Mouse (Mus musculus): ENCODE data around the gene Olfm4.

Gene Olfm4

DNA sequence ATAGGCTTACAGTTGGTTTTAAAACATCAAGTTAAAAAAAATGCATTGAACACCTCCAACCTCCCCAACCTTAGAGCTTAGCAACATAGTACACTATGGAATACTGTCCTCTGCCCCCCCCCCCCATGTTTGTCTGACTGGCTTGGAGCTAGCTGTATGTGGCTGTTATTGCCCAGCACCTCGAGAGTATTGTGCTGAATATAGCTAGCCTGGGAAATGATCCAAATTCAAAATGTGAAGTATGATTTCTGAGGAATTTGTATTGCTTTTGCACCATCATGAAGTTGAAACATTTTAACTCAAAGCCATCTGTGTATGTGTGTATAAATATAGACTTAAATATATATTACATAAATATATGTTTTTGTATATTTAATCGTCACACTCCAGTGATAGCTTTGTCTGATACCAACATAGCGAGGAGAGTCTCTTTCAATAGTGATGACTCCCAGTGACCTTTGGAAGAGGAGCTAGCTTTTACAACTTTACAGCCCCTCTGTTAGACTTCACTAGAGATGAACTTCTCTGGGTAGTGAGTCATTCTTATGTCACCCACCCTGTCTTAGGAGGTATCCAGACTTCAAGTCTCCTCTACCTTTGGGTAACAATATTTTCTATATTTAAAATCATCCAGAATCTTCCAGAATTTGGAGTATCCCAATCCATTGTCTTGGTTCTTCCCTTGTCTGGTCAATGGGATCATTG, 45.6 kb downstream of the Olfm4 start:
- DNase-seq (ENCODE audit: low read depth, low spot score), result no peak

DNA sequence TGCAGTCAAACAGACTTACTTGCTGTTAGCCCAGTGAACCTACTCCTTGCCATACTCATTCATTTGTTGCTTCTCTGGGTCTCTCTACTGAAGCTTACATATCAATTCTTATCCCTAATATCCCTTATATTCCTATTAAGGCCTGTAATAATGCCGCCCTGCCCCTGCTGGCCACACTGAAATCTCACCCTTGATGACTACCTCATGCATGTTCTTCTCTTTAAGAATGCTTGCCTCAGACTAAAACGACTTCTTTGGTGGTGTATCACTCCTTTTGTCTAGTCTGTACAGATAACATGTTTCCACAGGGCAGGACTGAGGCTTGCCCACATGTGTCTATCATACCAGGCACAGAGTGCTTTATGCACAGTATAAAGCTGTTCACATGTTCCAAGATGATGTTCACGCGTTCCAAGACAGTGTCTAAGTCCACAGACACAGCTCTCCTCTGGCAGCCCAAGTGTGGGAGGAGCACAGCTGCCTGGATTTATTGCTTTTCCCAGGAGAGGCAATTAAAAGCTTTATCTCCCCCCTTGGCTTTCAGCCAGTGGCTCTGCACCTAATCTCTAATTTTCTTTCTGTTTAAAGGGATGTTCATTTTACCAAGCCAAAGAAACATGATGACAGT, 55.9 kb downstream of the Olfm4 start:
- DNase-seq (ENCODE audit: low read depth, low spot score), result no peak

DNA sequence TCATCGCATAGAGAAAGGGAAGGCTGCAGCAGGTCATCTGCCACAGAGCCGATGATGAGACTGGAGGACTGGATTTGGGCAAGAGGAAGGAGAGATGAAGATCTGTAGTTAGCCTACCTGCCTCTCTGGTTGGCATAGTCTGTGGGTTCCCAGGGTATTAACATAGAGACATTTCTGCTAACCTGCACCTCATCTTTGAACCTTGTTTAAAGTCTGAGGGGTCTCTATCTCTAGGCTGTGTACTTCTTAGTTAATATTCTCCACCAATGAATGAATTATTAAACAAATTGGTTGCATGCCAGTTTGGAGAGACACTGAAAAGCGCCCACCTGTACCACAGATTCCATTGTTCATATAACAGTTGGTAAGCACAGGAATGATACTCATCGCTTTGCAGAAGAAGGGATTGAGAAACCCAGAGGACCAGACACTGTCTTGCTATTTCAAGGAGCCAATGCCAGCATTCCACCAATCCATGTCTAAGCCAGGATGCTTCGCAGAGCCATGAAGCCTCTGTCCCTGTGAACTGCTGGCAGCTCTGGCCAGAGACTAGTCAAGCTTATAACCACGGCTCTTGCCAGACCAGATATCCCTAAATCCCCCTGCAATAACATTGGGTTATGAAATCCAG, 62.3 kb downstream of the Olfm4 start:
- DNase-seq (ENCODE audit: low read depth, low spot score), result no peak

DNA sequence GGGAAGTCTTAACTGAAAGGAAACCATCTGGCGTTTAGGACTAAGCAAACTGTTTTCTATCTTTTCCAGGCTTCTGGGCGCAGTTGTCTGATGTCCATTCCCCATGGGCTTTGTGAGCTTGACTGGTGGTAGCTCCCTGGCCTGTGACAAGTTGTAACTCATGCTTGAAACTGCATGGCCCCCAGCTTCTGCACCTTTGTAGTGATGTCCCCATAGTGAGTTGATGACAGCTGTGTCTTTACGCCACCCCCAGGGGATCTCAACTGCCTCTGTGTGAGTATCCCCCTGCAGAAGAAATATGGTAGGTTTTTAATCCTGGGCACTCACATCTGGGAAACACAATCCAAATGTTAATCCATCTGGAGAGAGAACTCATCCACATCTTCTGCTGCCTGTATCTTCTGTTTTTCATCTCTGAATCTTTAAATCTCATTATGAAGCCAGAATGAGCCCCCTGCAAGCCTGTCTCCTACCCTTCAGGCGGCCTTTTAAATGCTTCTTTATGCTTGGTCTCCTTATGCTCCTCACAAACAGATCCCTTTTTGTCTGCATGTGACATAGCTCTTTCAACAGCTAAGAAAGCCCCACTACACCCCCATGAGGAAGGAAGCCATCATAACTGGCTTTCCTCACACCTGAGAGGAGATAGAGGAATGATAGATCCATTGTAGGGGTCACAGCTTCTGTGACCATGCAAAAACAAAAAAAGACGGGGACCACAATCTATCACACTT, 63.7 kb downstream of the Olfm4 start:
- DNase-seq (ENCODE audit: low read depth, low spot score), result no peak

DNA sequence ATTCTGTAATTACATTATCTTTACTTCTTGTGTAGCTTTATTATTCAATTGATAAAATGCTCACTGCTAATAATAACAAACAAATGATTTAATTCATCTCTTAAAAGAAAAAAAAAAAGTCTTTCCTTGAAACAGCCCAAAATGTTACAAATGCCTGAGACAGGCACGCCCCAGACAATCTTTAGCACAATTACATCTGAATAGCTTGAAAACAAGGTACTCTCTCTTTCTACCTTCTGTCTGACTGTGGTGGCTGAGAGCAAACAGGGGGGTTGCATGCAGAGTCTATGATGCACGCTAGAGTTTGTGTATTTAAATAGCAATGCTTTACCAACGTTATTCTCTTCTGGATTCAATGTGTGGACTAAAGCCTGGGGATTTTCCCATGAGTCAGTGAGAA, 71.8 kb downstream of the Olfm4 start:
- DNase-seq (ENCODE audit: low read depth, low spot score), result peak; percentile 53

DNA sequence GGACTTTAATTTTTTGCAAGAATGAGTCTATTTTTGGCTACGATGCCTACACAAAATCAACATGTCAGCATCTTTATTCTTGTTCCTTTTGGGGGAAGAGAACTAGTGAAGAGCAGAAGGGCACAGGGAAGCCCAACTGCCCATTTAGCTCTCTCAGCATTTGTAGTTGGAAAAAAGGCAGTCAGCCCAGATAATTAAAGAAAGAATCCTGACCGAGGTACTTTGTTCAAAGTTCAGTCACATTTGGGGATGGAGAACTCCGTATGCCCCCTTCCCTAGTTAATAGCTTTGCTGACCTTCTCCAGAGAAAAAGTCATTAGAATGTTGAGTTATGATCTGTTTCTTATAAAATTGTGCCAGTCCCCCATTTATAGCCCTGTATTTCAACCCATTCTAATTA, 77.8 kb downstream of the Olfm4 start:
- no peak for DNase-seq (ENCODE audit: low read depth, low spot score)

DNA sequence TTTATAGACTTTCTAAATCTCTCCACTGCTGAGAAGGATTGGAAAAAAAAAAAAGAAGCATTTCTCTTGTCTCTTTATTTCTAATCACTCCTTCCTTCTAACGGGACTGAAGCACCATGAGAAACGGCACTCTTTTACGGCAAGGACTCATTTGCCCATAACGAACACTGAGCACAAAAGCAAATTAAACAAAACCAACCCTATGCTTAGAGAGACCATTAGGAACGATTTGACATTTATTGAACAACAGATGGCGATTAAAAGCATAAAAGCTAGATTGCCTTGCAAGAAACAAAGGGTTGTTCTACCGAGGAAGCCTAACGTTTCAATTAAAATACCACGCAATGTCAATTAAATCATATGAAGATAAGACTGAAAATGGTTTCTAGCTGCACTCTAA, 79.0 kb downstream of the Olfm4 start:
- no peak for DNase-seq (ENCODE audit: low read depth, low spot score)

DNA sequence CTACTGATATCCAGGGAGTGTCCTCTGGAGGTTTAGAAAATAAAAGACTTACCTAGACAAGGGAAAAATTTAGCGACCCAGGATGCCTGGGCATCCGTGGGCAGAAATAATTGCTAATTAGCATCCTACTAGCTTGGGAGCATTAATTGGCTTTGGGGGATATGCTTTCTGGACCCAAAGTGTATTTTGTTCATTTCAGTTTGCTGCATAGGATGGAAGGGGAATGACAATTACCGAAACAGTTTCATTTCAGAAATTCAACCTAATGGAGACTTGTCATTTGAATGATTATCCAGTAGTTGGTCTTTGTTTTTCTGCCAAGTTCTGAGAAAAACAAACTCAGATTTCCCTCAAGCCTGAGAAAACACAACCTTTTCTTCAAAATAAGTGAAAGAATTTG, 86.7 kb downstream of the Olfm4 start:
- no peak for DNase-seq (ENCODE audit: low read depth, low spot score)
